Mouse (Mus musculus) spleen, adult 2 months (tissue): ENCODE measurements around the gene Ddx51.

Experiments
- CTCF ChIP-seq: fragments of 200-500 bp; IDR thresholded peaks from 2 replicates; pipeline ENCODE4 v1.5.1; 2011; ENCODE audit warnings: mild to moderate bottlenecking, inconsistent platforms; ENCODE audit not compliant: insufficient read depth, insufficient read length, insufficient replicate concordance; ENCODE audit errors: extremely low read depth
- POLR2A ChIP-seq: fragments of 200-500 bp; IDR thresholded peaks from 2 replicates; pipeline ENCODE4 v1.6.1; 2011; ENCODE audit warnings: low read depth, low read length, inconsistent platforms

DNA sequence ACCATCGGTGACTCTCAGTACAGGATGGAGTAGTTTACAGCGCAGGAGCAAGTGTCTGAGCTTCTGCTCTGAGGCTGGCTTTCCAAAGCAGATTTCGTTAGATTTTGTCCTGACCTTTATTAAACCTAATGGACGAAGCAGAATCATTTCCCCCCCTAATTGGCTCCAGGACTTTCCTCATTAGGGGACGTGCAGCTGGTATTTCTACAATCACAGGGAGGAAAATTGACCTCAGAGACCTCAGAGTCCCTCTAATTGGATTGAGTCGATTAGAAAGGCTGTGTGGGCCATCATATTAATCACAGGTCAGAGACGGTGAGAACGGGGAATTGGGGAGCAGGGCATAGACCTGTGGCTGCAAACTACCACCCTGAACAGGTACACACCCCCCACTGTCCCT, 44.3 kb upstream of the Ddx51 start:
- TF ChIP-seq CTCF, result no peak
- no peak for TF ChIP-seq POLR2A
